Mouse (Mus musculus): Measurements from ENCODE around the gene Samd1. TPM values are rescaled to one million over a fixed set of nuclear protein-coding genes. Genes with fewer than 3 reads are reported as not detected.
A peak's percentile ranks its signal among the peaks of the same experiment; 100 is the strongest.

Gene Samd1
- polyA plus RNA-seq, 1 experiment from 2014 or later: 9.8 TPM

- no peak for ATAC-seq (ENCODE audit: low FRiP score)
- no peaks in the 10 kb centered on the region for H3K36me3 ChIP-seq
- 39% methylated on average over 12 of the region's 12 CpGs for WGBS
- peaks cover 60% of the 10 kb centered on the region for H3K27me3 ChIP-seq
- peak overlapping the region; percentile 24; the same call in 1 of the 2 replicates for H3K9ac ChIP-seq
- H3K4me3 ChIP-seq: no peak overlapping the region
- H3K9me3 ChIP-seq (replicated peaks): no peaks in the 10 kb centered on the region
- peak overlapping the region; percentile 21; the same call in 1 of the 2 replicates for H3K4me2 ChIP-seq (replicated peaks)
- H3K27ac ChIP-seq: no peak overlapping the region
- peaks cover 13% of the 10 kb centered on the region for H3K4me1 ChIP-seq
These were observed 24.1 kb downstream of the Samd1 start for GRCm38 (mm10) chr8:84021569-84021968.

- no peaks in the 10 kb centered on the region for H3K9me3 ChIP-seq (replicated peaks)
- no peak overlapping the region for H3K27ac ChIP-seq
- no peaks in the 10 kb centered on the region for H3K36me3 ChIP-seq
- H3K4me2 ChIP-seq (replicated peaks): no peak overlapping the region
- H3K4me3 ChIP-seq: no peak overlapping the region
- peaks cover 13% of the 10 kb centered on the region for H3K4me1 ChIP-seq
- no peak overlapping the region for H3K9ac ChIP-seq
- peaks cover 69% of the 10 kb centered on the region for H3K27me3 ChIP-seq
- WGBS: 51% methylated on average over 5 of the region's 5 CpGs
- no peak for ATAC-seq (ENCODE audit: low FRiP score)
These were observed 25.6 kb downstream of the Samd1 start for GRCm38 (mm10) chr8:84023085-84023484.

GRCm38 (mm10) chr8:84023631-84024030 is 26.2 kb downstream of the Samd1 start:
- Histone ChIP-seq H3K9ac (no peak overlapping the region), H3K9me3 (replicated peaks) (no peaks in the 10 kb centered on the region), H3K4me2 (replicated peaks) (no peak overlapping the region), H3K36me3 (no peaks in the 10 kb centered on the region), H3K4me1 (peaks cover 13% of the 10 kb centered on the region), H3K27me3 (peaks cover 75% of the 10 kb centered on the region), H3K4me3 (no peak overlapping the region), H3K27ac (no peak overlapping the region)
- no peak for ATAC-seq (ENCODE audit: low FRiP score)
- 74% methylated on average over 1 of the region's 1 CpGs for WGBS

DNA sequence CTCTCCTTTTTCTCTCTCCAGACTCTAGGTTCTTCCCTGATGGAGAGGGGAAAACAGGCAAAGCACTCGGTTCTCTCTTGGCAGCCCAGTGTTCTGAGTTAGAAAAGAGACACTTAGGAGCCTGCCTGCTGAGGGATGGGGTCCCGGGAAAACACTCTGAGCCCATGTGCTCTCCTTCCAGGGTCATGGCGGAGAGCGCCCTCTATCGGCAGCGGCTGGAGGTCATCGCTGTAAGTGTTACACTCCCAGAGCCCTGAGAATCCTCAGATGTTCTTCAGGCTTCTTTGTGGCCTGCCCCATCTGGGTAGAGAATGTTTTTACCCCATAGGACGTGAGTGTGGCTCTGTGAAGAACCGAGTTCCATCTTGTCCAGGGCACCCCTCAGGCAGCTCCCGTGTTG is 26.7 kb downstream of the Samd1 start:
- Histone ChIP-seq H3K9me3 (replicated peaks) (no peaks in the 10 kb centered on the region), H3K36me3 (no peaks in the 10 kb centered on the region), H3K9ac (no peak overlapping the region), H3K4me2 (replicated peaks) (no peak overlapping the region), H3K4me3 (no peak overlapping the region), H3K4me1 (peaks cover 13% of the 10 kb centered on the region), H3K27ac (no peak overlapping the region), H3K27me3 (peaks cover 75% of the 10 kb centered on the region)
- WGBS: 15% methylated on average over 10 of the region's 10 CpGs
- ATAC-seq (ENCODE audit: low FRiP score): no peak

DNA sequence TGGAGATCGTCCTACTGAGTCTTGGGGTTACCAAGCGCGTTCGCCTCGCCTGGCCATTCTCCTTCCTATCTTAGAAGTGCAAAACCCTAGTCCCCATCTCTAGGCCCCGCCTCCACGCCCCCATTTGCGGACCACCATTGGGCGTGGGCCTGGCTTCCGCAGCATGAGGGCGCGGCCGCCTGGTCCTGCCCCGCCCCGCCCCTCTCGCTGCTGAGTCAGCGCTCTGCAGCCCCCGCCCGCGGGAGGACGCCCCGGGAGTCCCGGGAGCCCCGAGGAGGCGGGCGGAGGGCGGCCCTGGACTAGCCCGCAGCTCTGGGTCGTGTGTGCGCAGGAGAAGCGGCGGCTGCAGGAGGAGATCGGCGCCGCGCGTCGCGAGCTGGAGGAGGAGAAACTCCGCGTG is 28.4 kb downstream of the Samd1 start:
- H3K4me3 ChIP-seq: peak overlapping the region; percentile 45
- peak; percentile 82 for ATAC-seq (ENCODE audit: low FRiP score)
- H3K36me3 ChIP-seq: no peaks in the 10 kb centered on the region
- peak overlapping the region; percentile 85 for H3K4me2 ChIP-seq (replicated peaks)
- under 1% methylated on average over 40 of the region's 41 CpGs for WGBS
- peak overlapping the region; percentile 60 for H3K9ac ChIP-seq
- H3K4me1 ChIP-seq: peaks cover 13% of the 10 kb centered on the region
- H3K9me3 ChIP-seq (replicated peaks): no peaks in the 10 kb centered on the region
- H3K27ac ChIP-seq: no peak overlapping the region
- H3K27me3 ChIP-seq: peaks cover 68% of the 10 kb centered on the region

- H3K27me3 ChIP-seq: peaks cover 52% of the 10 kb centered on the region
- WGBS: 12% methylated on average over 10 of the region's 10 CpGs
These were observed 30.0 kb downstream of the Samd1 start for GRCm38 (mm10) chr8:84027449-84027848.

DNA sequence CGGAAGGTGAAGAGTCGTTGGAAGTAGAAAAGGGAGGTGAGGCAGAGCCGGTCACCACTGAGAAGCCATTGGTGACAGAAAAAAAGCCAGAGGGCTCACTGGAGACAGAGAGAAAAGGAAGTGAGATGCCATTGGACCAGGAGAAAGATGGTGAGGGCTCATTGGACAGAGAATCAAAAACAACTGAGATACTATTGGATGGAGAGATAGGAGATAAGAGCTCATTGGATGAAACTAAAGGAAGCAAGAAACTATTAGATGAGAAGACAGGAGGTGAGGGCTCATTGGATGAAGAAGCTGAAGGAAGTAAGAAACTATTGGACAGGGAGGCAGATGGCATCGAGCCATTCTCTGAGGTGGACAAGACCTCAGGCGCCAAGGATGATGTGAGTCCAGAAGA is 31.8 kb downstream of the Samd1 start:
- no peak for ATAC-seq (ENCODE audit: low FRiP score)
- 89% methylated on average over 5 of the region's 5 CpGs for WGBS
- no peak overlapping the region for H3K27ac ChIP-seq
- H3K36me3 ChIP-seq: no peaks in the 10 kb centered on the region
- no peak overlapping the region for H3K9ac ChIP-seq
- no peaks in the 10 kb centered on the region for H3K9me3 ChIP-seq (replicated peaks)
- H3K27me3 ChIP-seq: peaks cover 44% of the 10 kb centered on the region
- peaks cover 9% of the 10 kb centered on the region for H3K4me1 ChIP-seq
- no peak overlapping the region for H3K4me3 ChIP-seq
- no peak overlapping the region for H3K4me2 ChIP-seq (replicated peaks)

More at GRCm38 (mm10) chr8:84027449-84027848, 30.0 kb downstream of the Samd1 start:
- Histone ChIP-seq H3K4me2 (replicated peaks) (no peak overlapping the region), H3K4me1 (peaks cover 9% of the 10 kb centered on the region), H3K27ac (no peak overlapping the region), H3K9me3 (replicated peaks) (no peaks in the 10 kb centered on the region), H3K36me3 (no peaks in the 10 kb centered on the region), H3K9ac (no peak overlapping the region), H3K4me3 (no peak overlapping the region)
- no peak for ATAC-seq (ENCODE audit: low FRiP score)

GRCm38 (mm10) chr8:84032777-84033176 is 35.3 kb downstream of the Samd1 start:
- H3K9me3 ChIP-seq (replicated peaks): no peaks in the 10 kb centered on the region
- no peaks in the 10 kb centered on the region for H3K36me3 ChIP-seq
- peaks cover 23% of the 10 kb centered on the region for H3K27me3 ChIP-seq
- 76% methylated on average over 4 of the region's 4 CpGs for WGBS
- no peak overlapping the region for H3K9ac ChIP-seq
- no peak overlapping the region for H3K27ac ChIP-seq
- no peak for ATAC-seq (ENCODE audit: low FRiP score)
- no peaks in the 10 kb centered on the region; the same call in 1 of the 2 replicates for H3K4me1 ChIP-seq
- H3K4me3 ChIP-seq: no peak overlapping the region
- no peak overlapping the region for H3K4me2 ChIP-seq (replicated peaks)

DNA sequence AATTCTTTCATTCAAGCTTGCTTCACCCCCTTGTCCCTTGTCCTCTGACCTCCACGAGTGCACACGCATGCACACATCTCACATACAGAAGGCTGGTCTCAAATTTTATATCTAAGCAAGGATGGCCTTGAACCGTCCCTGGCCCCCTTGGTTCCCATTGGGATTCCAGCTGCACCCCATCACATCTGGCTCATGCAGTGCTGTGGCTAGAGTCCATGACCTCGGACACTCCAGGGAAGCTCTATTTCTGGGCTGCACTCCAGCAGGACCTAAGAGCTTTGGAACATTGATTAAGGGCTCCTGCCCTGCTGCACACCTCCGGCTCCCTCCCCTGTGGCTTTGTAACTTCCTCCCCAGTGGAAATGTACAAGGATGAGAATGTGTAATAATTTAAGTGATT is 40.5 kb downstream of the Samd1 start:
- H3K27me3 ChIP-seq: peaks cover 58% of the 10 kb centered on the region
- ATAC-seq (ENCODE audit: low FRiP score): no peak

DNA sequence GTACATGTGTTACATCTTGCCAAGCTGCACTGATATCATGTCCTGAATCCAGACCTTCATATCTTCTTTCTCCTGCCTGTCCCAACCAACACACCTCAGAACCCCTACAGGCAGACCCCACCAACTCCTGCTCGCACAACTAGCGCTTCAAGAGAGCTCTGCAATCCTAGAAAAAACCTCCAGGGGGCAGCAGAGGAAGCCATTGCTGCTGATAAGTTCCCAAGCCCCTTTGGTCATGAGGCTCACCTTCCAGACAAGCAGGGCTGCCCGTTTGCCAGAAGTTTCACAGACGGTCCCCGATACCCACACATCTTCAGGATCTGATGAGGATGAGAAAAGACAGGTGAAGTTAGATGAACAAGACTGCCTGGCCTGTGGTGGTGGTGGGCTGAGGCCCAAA is 41.6 kb downstream of the Samd1 start:
- Histone ChIP-seq H3K4me1 (peaks cover 9% of the 10 kb centered on the region), H3K27ac (no peak overlapping the region), H3K4me2 (replicated peaks) (no peak overlapping the region), H3K9me3 (replicated peaks) (no peaks in the 10 kb centered on the region), H3K4me3 (no peak overlapping the region), H3K9ac (no peak overlapping the region), H3K36me3 (no peaks in the 10 kb centered on the region), H3K27me3 (peaks cover 66% of the 10 kb centered on the region)
- ATAC-seq (ENCODE audit: low FRiP score): no peak
- 8% methylated on average over 5 of the region's 5 CpGs for WGBS

More for the DNA sequence above, 40.5 kb downstream of the Samd1 start:
- H3K4me3 ChIP-seq: no peak overlapping the region
- H3K27ac ChIP-seq: no peak overlapping the region
- H3K9ac ChIP-seq: no peak overlapping the region
- H3K36me3 ChIP-seq: no peaks in the 10 kb centered on the region
- WGBS: 76% methylated on average over 5 of the region's 5 CpGs
- no peak overlapping the region for H3K4me2 ChIP-seq (replicated peaks)
- no peaks in the 10 kb centered on the region for H3K9me3 ChIP-seq (replicated peaks)
- peaks cover 9% of the 10 kb centered on the region for H3K4me1 ChIP-seq

DNA sequence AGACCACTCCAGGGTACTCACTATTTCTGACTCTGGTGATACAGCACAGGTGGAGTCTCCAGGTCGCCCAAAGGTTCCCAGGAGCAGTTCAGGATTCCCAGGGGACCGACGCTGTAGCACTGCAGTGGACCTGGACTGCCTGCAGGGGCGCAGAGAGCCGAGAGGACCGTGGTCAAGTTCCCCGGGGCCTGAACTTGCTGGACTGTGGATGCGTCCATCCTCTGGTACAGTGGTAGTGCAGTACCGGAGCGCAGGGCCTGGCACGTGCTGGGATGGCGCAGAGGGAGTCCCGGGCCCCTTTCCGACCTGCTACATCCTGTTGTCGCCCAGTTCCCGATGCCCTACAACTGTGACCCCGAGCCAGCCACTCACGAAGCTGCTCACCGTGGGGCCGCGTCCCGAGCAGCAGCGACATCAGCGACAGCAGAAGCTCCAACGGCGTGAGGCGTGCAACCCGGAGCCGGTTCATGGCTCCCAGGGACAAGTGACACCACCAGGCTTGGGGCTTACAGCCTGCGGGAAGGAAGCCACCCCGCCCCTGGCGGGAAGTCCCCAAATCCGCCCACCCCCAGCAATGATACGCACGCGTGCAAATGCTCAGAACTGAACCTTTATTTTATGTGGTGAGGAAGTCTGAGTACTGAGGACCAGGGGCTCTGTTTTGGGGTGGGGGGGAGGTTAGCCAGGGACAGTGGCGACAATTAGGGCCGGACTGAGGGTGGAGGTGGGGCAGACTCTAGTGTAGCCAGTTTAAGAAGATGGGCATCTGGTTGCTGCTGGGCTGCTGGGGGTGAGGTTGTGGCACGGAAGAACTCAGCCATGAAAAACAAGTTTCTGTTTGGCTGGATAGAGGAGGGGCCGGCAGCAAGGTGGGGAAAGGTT is 44.8 kb downstream of the Samd1 start, which contains the start of gene Il27ra:
Il27ra (minus strand) TSS at position 524 of the 882 bp plus-strand sequence.
- peak; percentile 60 for ATAC-seq (ENCODE audit: low FRiP score)
- H3K9me3 ChIP-seq (replicated peaks): no peaks in the 10 kb centered on the region
- WGBS: 4% methylated on average over 40 of the region's 40 CpGs
- peak within 1 kb of the TSS; percentile 55 for H3K4me2 ChIP-seq (replicated peaks)
- peaks cover 81% of the 10 kb centered on the region for H3K27me3 ChIP-seq
- H3K36me3 ChIP-seq: no peaks in the 10 kb centered on the region
- no peak within 1 kb of the TSS for H3K27ac ChIP-seq
- peak within 1 kb of the TSS; percentile 33; the same call in 1 of the 2 replicates for H3K9ac ChIP-seq
- H3K4me3 ChIP-seq: peak within 1 kb of the TSS; percentile 30
- H3K4me1 ChIP-seq: peaks cover 17% of the 10 kb centered on the region

DNA sequence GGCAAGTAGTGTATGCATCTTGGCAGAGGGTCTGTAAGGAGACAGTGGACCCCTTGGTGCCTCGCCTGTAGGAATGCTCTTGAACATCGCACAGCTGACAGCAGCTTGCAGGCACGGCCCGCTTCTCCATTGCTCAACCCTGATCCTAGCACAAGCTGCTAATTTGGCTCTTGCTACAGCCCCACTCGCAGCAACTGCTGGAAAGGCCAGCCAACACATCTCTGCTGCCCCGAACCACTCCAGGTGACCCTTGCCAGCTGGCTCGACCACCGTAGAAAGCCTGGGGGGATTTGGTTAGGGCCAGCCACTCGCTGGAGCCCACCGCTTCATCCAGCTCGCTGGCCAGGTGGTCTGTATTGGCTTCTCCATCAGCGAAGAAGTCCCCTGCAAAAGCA is 45.5 kb downstream of the Samd1 start:
- no peak for ATAC-seq (ENCODE audit: low FRiP score)
- no peak overlapping the region for H3K4me3 ChIP-seq
- no peaks in the 10 kb centered on the region for H3K9me3 ChIP-seq (replicated peaks)
- peaks cover 17% of the 10 kb centered on the region for H3K4me1 ChIP-seq
- H3K36me3 ChIP-seq: no peaks in the 10 kb centered on the region
- peak overlapping the region; percentile 55; the same call in 1 of the 2 replicates for H3K4me2 ChIP-seq (replicated peaks)
- peaks cover 79% of the 10 kb centered on the region for H3K27me3 ChIP-seq
- no peak overlapping the region for H3K9ac ChIP-seq
- 38% methylated on average over 12 of the region's 12 CpGs for WGBS
- H3K27ac ChIP-seq: no peak overlapping the region

GRCm38 (mm10) chr8:84044103-84044502 is 46.6 kb downstream of the Samd1 start:
- H3K27me3 ChIP-seq: peaks cover 70% of the 10 kb centered on the region
- WGBS: 6% methylated on average over 7 of the region's 7 CpGs
- peaks cover 17% of the 10 kb centered on the region for H3K4me1 ChIP-seq
- ATAC-seq (ENCODE audit: low FRiP score): no peak
- H3K27ac ChIP-seq: no peak overlapping the region
- no peaks in the 10 kb centered on the region for H3K9me3 ChIP-seq (replicated peaks)
- H3K4me2 ChIP-seq (replicated peaks): no peak overlapping the region
- no peaks in the 10 kb centered on the region for H3K36me3 ChIP-seq
- H3K9ac ChIP-seq: no peak overlapping the region
- no peak overlapping the region for H3K4me3 ChIP-seq
